Mouse (Mus musculus) forebrain, postnatal 0 days (tissue): ENCODE results near the gene Nlrc5. TPM values are rescaled to one million over a fixed set of nuclear protein-coding genes. Genes with fewer than 3 reads are reported as not detected.
"Not testable (repeated sequence)": the region's sequence is repeated elsewhere in the genome, so short reads cannot be mapped to it uniquely, and the experiment has no call there.

Source experiments
- ATAC-seq: fragments of 200-750 bp; cut with Nextera tagmentation; 2 replicates; pipeline ENCODE4 v1.8.0; 2017; ENCODE audit warnings: mild to moderate bottlenecking, moderate library complexity
- DNase-seq: peaks from one replicate; pipeline ENCODE4 v3.0.0-alpha.2; 2015
- H3K27ac ChIP-seq: fragments of 300-500 bp; sonication (generic); 2 replicates; pipeline ENCODE4 v1.5.1; 2014; ENCODE audit warnings: low read depth, mild to moderate bottlenecking, antibody characterized with exemption, low read length, moderate library complexity, mixed read lengths
- H3K27me3 ChIP-seq: fragments of 300-500 bp; sonication (generic); 2 replicates; pipeline ENCODE4 v1.6.1; 2014; ENCODE audit warnings: mild to moderate bottlenecking, low read length, mixed read lengths; ENCODE audit not compliant: insufficient read depth
- H3K36me3 ChIP-seq: fragments of 300-500 bp; sonication (generic); 2 replicates; pipeline ENCODE4 v1.6.1; 2014; ENCODE audit warnings: mild to moderate bottlenecking, moderate library complexity; ENCODE audit not compliant: insufficient read depth
- H3K4me1 ChIP-seq: fragments of 300-500 bp; sonication (generic); 2 replicates; pipeline ENCODE4 v1.6.1; 2014; ENCODE audit warnings: antibody characterized with exemption; ENCODE audit not compliant: insufficient read depth
- H3K4me2 ChIP-seq: fragments of 300-500 bp; sonication (generic); 2 replicates; pipeline ENCODE4 v1.6.1; 2014; ENCODE audit warnings: low read depth, mild to moderate bottlenecking, moderate library complexity
- H3K4me3 ChIP-seq: fragments of 300-500 bp; sonication (generic); 2 replicates; pipeline ENCODE4 v1.5.1; 2014; ENCODE audit warnings: low read depth, low read length, mixed read lengths
- H3K9ac ChIP-seq: fragments of 300-500 bp; sonication (generic); 2 replicates; pipeline ENCODE4 v1.6.1; 2014; ENCODE audit warnings: mild to moderate bottlenecking
- H3K9me3 ChIP-seq: fragments of 300-500 bp; sonication (generic); 2 replicates; pipeline ENCODE4 v1.6.1; 2016; ENCODE audit warnings: low read length
- CTCF ChIP-seq: sonication (generic); IDR thresholded peaks from 2 replicates; pipeline ENCODE4 v1.5.1; 2016; ENCODE audit warnings: antibody characterized with exemption, control low read depth, low read depth
- WGBS: fragments of 180-500 bp; shearing (Covaris S2); extraction: QIAGEN DNeasy Blood & Tissue Kit; methylation state at CpG from one replicate; pipeline ENCODE4 v1.1.7; 2014; 5-methylcytosine and 5-hydroxymethylcytosine counted together
- polyA plus RNA-seq: library from polyadenylated mRNA; unstranded; fragments of >200 nt; fragmentation: Nextera tagmentation; extraction: Ambion mirVana; gene quantifications from 2 replicates; pipeline ENCODE4 v1.2.1, GENCODE M21; 2015
- total RNA-seq: library from RNA; depleted of rRNA; stranded (reverse); fragments of >200 nt; gene quantifications from 2 replicates; pipeline ENCODE4 v1.2.3, GENCODE M21; 2014

Nlrc5 gene
- total and polyA plus RNA-seq, 2 experiments from 2014 or later = 0.36 to 1.6 TPM

DNA sequence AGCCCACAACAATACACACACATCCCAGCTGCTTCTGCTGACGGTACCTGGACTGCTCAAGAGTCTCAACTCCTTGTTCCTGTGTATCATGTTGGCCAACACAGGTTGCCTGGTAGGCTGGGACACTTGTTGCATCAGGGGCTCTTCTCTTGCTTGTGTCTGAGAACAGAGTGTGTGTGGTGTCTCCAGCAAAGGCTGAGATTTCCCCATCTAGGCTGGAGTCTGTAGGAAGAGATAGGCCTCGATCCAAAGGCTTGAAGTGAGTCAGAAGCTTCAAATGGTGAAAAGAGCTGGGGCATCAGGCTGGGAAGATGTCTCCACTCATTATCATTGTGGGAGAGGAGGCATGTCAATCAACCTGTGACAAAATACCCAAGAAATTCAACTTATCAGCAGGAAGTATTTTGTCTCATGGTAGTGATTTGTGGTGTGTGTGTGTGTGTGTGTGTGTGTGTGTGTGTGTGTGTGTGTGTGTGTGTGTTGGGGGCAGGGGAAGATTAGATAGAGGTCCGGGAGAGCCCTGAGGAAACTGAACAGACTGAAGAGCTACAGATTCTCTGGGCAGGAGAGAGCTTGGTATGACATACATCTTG, 34.7 kb upstream of the Nlrc5 start:
- H3K4me2 ChIP-seq = no peak overlapping the region
- 85% methylated on average over 3 of the region's 3 CpGs for WGBS
- H3K4me1 ChIP-seq = no peaks in the 10 kb centered on the region
- no peaks in the 10 kb centered on the region for H3K9me3 ChIP-seq
- H3K9ac ChIP-seq = no peak overlapping the region
- TF ChIP-seq CTCF = no peak
- ATAC-seq (no peak), DNase-seq (no peak)
- peaks cover 41% of the 10 kb centered on the region for H3K36me3 ChIP-seq
- no peak overlapping the region for H3K27ac ChIP-seq
- no peaks in the 10 kb centered on the region for H3K27me3 ChIP-seq
- no peak overlapping the region for H3K4me3 ChIP-seq

DNA sequence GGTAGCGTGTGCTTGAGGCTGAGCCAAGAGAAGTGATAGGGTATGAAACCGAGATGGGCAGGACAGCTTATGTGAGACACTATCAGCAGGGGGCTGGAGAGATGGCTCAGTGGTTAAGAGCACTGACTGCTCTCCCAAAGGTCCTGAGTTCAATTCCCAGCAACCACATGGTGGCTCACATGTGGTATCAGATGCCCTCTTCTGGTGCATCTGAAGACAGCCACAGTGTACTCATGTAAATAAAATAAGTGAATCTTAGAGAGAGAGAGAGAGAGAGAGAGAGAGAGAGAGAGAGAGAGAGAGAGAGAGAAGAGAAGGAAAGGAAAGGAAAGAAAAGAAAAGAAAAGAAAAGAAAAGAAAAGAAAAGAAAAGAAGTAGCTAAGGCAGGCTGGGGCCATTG, 34.2 kb upstream of the Nlrc5 start:
- H3K4me3 ChIP-seq, H3K4me1 ChIP-seq, H3K9me3 ChIP-seq, DNase-seq, H3K27me3 ChIP-seq, H3K9ac ChIP-seq, ATAC-seq, H3K27ac ChIP-seq, H3K4me2 ChIP-seq: not testable (repeated sequence)
- peaks cover 36% of the 10 kb centered on the region for H3K36me3 ChIP-seq
- 87% methylated on average over 2 of the region's 2 CpGs for WGBS

DNA sequence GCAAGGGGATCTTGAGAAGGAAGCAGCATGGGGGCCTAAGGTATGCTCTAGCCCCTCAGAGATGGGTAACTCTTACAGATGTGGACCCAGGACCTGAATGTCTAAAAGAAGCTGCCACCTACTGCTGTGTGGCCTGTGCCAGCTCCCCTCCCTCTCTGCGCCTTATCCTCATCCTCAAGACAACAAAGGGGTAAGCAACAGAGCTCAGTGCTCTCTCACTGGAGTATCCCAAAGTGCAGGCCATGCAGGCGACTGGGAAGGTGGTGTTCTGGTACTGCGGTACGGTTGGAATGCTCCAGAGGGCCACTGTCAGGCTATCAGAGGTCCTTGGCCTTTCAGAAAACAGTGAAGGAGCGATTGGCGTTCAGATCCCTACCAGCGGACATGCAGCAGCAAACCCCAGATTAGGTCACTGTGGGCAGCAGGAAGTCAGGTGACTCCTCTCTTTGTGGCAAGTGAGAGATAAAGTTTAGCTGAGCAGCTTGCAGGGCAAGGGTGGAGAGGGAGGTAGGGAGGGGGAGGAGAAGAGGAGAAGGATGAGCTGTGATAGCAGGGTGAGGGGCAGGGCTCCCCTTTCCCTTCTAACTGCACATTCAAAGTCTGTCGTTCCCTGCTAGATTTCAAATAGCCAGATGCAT, 25.6 kb upstream of the Nlrc5 start:
- Histone ChIP-seq H3K9me3 (no peaks in the 10 kb centered on the region), H3K27me3 (no peaks in the 10 kb centered on the region), H3K4me2 (no peak overlapping the region), H3K36me3 (no peaks in the 10 kb centered on the region), H3K4me1 (no peaks in the 10 kb centered on the region), H3K4me3 (no peak overlapping the region), H3K27ac (no peak overlapping the region), H3K9ac (no peak overlapping the region)
- no peak for TF ChIP-seq CTCF
- no peak for ATAC-seq
- WGBS = 65% methylated on average over 8 of the region's 8 CpGs
- DNase-seq = no peak

DNA sequence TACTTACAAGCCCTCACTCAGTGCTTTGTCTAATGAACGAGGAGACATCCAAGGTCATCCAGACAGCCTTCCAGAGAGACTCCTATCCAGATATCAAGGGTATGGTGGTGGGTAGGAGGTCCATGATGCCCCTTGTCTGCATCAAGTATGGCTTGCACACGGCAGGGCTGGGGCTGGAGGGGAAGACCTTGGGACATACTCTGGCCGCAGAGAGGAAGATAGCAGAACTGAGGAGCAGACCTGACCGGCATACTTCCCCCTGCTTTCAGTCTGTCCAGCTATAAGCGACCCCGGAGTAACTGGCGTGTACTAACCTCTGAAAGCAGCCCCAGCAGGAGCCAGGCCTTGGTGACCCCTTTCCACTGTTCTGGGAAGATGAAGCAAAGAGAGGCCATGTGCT, 24.6 kb upstream of the Nlrc5 start:
- Histone ChIP-seq H3K4me1 (no peaks in the 10 kb centered on the region), H3K4me3 (no peak overlapping the region), H3K9me3 (no peaks in the 10 kb centered on the region), H3K4me2 (no peak overlapping the region), H3K36me3 (no peaks in the 10 kb centered on the region), H3K27me3 (no peaks in the 10 kb centered on the region), H3K9ac (no peak overlapping the region), H3K27ac (no peak overlapping the region)
- no peak for TF ChIP-seq CTCF
- 90% methylated on average over 7 of the region's 7 CpGs for WGBS
- ATAC-seq (no peak), DNase-seq (no peak)

DNA sequence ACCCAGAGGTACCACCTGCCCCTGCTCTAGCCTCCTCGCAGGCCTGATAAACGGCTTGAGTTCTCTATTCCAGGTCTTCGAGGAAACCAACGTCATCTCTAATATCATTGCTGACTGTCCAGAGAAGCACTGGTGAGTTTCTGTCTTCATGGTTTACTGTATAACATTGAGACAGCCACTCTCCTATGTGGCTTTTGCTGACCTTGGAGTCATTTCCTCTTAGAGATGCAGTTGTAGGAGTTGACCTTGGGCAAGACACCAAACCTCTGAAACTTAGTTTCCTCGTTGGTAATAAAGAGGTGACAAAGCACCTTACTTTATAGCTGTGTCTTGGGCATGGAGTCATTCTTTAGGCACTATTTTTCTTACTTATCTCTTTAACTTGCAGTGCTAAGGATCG, 21.6 kb upstream of the Nlrc5 start:
- WGBS = 88% methylated on average over 6 of the region's 6 CpGs

DNA sequence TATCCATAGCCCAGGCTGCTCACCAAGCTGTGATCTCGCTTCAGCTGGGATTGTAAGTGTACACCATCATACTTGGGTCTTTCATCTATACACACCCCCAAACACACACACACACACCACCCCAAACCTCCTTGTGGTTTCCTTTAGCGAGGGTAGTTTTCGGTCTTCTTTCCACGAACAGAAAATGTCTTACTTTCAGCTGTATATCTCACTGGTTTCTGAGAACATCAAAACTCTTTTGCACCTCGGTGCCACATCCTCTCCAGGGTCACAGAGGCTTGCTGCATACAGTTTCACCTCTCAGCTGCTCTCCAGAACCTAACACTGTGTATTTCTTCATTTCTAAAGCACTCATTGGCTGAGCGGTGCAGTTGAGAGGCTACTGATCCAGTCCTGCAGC, 20.6 kb upstream of the Nlrc5 start:
- no peak overlapping the region for H3K4me3 ChIP-seq
- WGBS = 83% methylated on average over 6 of the region's 6 CpGs

More for the DNA sequence above, 21.6 kb upstream of the Nlrc5 start:
- H3K4me2 ChIP-seq = no peak overlapping the region
- no peaks in the 10 kb centered on the region for H3K4me1 ChIP-seq
- ATAC-seq (no peak), DNase-seq (no peak)
- no peaks in the 10 kb centered on the region for H3K36me3 ChIP-seq
- H3K27ac ChIP-seq = no peak overlapping the region
- H3K27me3 ChIP-seq = no peaks in the 10 kb centered on the region
- H3K9me3 ChIP-seq = no peaks in the 10 kb centered on the region
- no peak for TF ChIP-seq CTCF
- no peak overlapping the region for H3K9ac ChIP-seq
- no peak overlapping the region for H3K4me3 ChIP-seq

DNA sequence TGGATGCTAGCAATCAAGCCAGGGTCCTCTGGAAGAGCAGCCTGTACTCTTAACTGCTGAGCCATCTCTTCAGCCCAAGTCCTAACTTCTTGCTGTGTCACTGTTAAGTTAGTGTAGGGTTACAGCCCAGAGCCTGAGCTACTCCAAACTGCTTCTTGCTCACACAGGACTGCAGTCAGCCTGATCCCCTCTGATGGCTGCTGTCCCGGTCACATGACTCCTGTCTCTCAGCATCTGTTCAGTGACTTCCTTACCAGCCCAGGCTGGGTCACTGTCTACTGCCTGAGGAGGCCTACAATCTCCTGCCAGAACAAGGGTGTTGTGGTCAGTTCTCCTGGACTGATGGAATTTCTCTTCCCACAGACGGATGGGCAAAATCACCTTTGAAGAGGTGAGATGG, 18.9 kb upstream of the Nlrc5 start:
- TF ChIP-seq CTCF = no peak
- H3K4me2 ChIP-seq = no peak overlapping the region
- H3K9ac ChIP-seq = no peak overlapping the region
- H3K27ac ChIP-seq = no peak overlapping the region
- H3K27me3 ChIP-seq = no peaks in the 10 kb centered on the region
- H3K9me3 ChIP-seq = no peaks in the 10 kb centered on the region
- ATAC-seq = no peak
- DNase-seq = no peak
- H3K4me3 ChIP-seq = no peak overlapping the region
- no peaks in the 10 kb centered on the region for H3K36me3 ChIP-seq
- H3K4me1 ChIP-seq = no peaks in the 10 kb centered on the region
- 81% methylated on average over 2 of the region's 2 CpGs for WGBS

More for the DNA sequence above, 20.6 kb upstream of the Nlrc5 start:
- ATAC-seq = no peak
- Histone ChIP-seq H3K4me2 (no peak overlapping the region), H3K4me1 (no peaks in the 10 kb centered on the region), H3K9me3 (no peaks in the 10 kb centered on the region), H3K27me3 (no peaks in the 10 kb centered on the region), H3K27ac (no peak overlapping the region), H3K36me3 (no peaks in the 10 kb centered on the region), H3K9ac (no peak overlapping the region)
- DNase-seq = no peak
- TF ChIP-seq CTCF = no peak
